12 mouse cellular contexts compared by ENCODE assay signal in the genomic region with DNA sequence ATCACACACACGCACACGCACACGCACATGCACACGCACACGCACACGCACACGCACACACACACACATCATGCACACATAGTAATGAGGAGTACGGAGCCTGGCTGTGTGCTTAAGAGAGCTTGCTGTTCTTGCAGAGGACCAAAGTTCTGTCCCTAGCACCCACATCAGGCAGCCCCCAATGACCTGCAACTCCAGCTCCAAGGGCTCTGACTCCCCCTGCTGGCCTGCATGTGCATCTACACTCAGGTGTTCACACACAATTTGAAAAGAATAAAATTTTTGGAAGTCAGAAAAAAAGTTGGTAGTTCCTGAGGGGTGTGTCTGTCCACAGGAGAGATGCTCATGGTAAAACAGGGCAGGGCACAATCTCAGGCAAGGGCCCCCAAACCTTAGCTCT.
A peak's percentile ranks its signal among the peaks of the same experiment; 100 is the strongest.
DNase-seq lines count a peak whose midpoint lies in the region; ATAC-seq and TF ChIP-seq lines count a peak whose summit lies in the region.
"Had no signal": no experiment of that assay in that cellular context is flagged by ENCODE, and none has a peak within 500 bp of the region (broad histone marks: within the 10 kb centered on the region; RNA-seq: fewer than 3 reads in every experiment).

No protein-coding gene starts in this region.

- no peak overlapping the region for H3K4me2 ChIP-seq in intestine, postnatal 0 days (replicated peaks; ENCODE audit: low read depth)
- no peak overlapping the region for H3K4me2 ChIP-seq in intestine, embryonic 16.5 days (ENCODE audit: low read depth, low read length)
- no peak overlapping the region for H3K4me2 ChIP-seq in lung, postnatal 0 days (replicated peaks; ENCODE audit: low read depth, low read length)
- no peak overlapping the region for H3K4me2 ChIP-seq in embryonic facial prominence, embryonic 13.5 days
- H3K4me2 ChIP-seq: midbrain, embryonic 12.5 days had no signal

- intact Hi-C loops in gastrocnemius, postnatal 36 days (cut with DNase I), result no loop called here

- no peak for DNase-seq in lung, postnatal 0 days (ENCODE audit: low spot score)
- no peak for DNase-seq in lung, postnatal 14 days
- DNase-seq in Patski (ENCODE audit: low read depth, low spot score), result no peak
- no peak for DNase-seq in gastrocnemius, postnatal 36 days
- DNase-seq: cerebellum, adult 8-10 months; gastrocnemius, postnatal 14 days; lung, postnatal 36 days had no signal

- WGBS in intestine, postnatal 0 days, result over 99% methylated on average over 8 of the region's 8 CpGs
- WGBS in intestine, embryonic 16.5 days, result 93% methylated on average over 8 of the region's 8 CpGs
- 100% methylated on average over 8 of the region's 8 CpGs for WGBS in lung, postnatal 0 days
- WGBS in embryonic facial prominence, embryonic 13.5 days, result 98% methylated on average over 8 of the region's 8 CpGs

- no peaks in the 10 kb centered on the region; the same call in 1 of the 2 replicates for H3K4me1 ChIP-seq in intestine, postnatal 0 days (replicated peaks; ENCODE audit: control insufficient read depth, insufficient read depth, low read length)
- peaks cover 7% of the 10 kb centered on the region; the same call in 1 of the 2 replicates for H3K4me1 ChIP-seq in intestine, embryonic 16.5 days (ENCODE audit: control insufficient read depth, insufficient read depth, low read length)
- H3K4me1 ChIP-seq in lung, postnatal 0 days (ENCODE audit: insufficient read depth, low read depth, low read length), result no peaks in the 10 kb centered on the region
- peaks cover 46% of the 10 kb centered on the region for H3K4me1 ChIP-seq in embryonic facial prominence, embryonic 13.5 days
- H3K4me1 ChIP-seq: midbrain, embryonic 12.5 days had no signal

- H3K9ac ChIP-seq in intestine, postnatal 0 days (ENCODE audit: low read depth, low read length), result no peak overlapping the region
- H3K9ac ChIP-seq in intestine, embryonic 16.5 days (ENCODE audit: low read depth, low read length), result no peak overlapping the region
- no peak overlapping the region for H3K9ac ChIP-seq in lung, postnatal 0 days (replicated peaks; ENCODE audit: low read depth)
- no peak overlapping the region for H3K9ac ChIP-seq in embryonic facial prominence, embryonic 13.5 days
- H3K9ac ChIP-seq: midbrain, embryonic 12.5 days had no signal

- H3K27ac ChIP-seq in intestine, postnatal 0 days (ENCODE audit: low read depth, low read length), result no peak overlapping the region
- H3K27ac ChIP-seq in intestine, embryonic 16.5 days (ENCODE audit: low read length), result no peak overlapping the region
- no peak overlapping the region for H3K27ac ChIP-seq in lung, postnatal 0 days (ENCODE audit: low read length)
- H3K27ac ChIP-seq in embryonic facial prominence, embryonic 13.5 days, result peak overlapping the region; percentile 39
- H3K27ac ChIP-seq: midbrain, embryonic 12.5 days had no signal

- no peak for ATAC-seq in intestine, postnatal 0 days
- no peak for ATAC-seq in intestine, embryonic 16.5 days
- ATAC-seq in lung, postnatal 0 days, result no peak
- ATAC-seq in Patski, result no peak
- ATAC-seq in embryonic facial prominence, embryonic 13.5 days (ENCODE audit: insufficient number of reproducible peaks, insufficient read depth, low FRiP score, low TSS enrichment, low read depth), result no peak
- ATAC-seq: inflammation-experienced regulatory T-cells, adult 6 months had no signal

- no peaks in the 10 kb centered on the region for H3K36me3 ChIP-seq in intestine, postnatal 0 days (ENCODE audit: control insufficient read depth, insufficient read depth)
- H3K36me3 ChIP-seq in intestine, embryonic 16.5 days (ENCODE audit: control insufficient read depth, insufficient read depth, low read length), result no peaks in the 10 kb centered on the region
- H3K36me3 ChIP-seq in lung, postnatal 0 days (ENCODE audit: insufficient read depth, low read length), result no peaks in the 10 kb centered on the region
- peaks cover 1% of the 10 kb centered on the region; the same call in 1 of the 2 replicates for H3K36me3 ChIP-seq in embryonic facial prominence, embryonic 13.5 days
- H3K36me3 ChIP-seq: midbrain, embryonic 12.5 days had no signal

- no peak overlapping the region for H3K4me3 ChIP-seq in intestine, postnatal 0 days (ENCODE audit: low read depth, low read length)
- no peak overlapping the region for H3K4me3 ChIP-seq in intestine, embryonic 16.5 days (ENCODE audit: low read length)
- no peak overlapping the region for H3K4me3 ChIP-seq in lung, postnatal 0 days (ENCODE audit: low read depth, low read length)
- no peak overlapping the region for H3K4me3 ChIP-seq in embryonic facial prominence, embryonic 13.5 days
- H3K4me3 ChIP-seq: midbrain, embryonic 12.5 days had no signal

- CTCF ChIA-PET in Patski (lab: Charles Lee), result no interaction called here

- TF ChIP-seq CTCF in intestine, postnatal 0 days (IDR thresholded peaks at IDR 0.05; ENCODE audit: low read depth), result peak; percentile 51
- TF ChIP-seq CTCF in lung, postnatal 0 days (IDR thresholded peaks at IDR 0.05), result peak; percentile 53
- TF ChIP-seq CTCF in Patski (IDR thresholded peaks at IDR 0.05), result peak; percentile 55

- in situ Hi-C loops in Patski (cut with MboI; ENCODE audit: low pct_unique_long_range_greater_than_20kb), result no loop called here

- POLR2A ChIA-PET in Patski (lab: Charles Lee), result no interaction called here

- no peaks in the 10 kb centered on the region for H3K27me3 ChIP-seq in intestine, postnatal 0 days (replicated peaks; ENCODE audit: control insufficient read depth, insufficient read depth, low read length)
- no peaks in the 10 kb centered on the region for H3K27me3 ChIP-seq in intestine, embryonic 16.5 days (replicated peaks; ENCODE audit: control insufficient read depth, insufficient read depth, low read length)
- no peaks in the 10 kb centered on the region for H3K27me3 ChIP-seq in lung, postnatal 0 days (replicated peaks; ENCODE audit: insufficient read depth, low read length)
- no peaks in the 10 kb centered on the region for H3K27me3 ChIP-seq in Patski
- no peaks in the 10 kb centered on the region for H3K27me3 ChIP-seq in embryonic facial prominence, embryonic 13.5 days
- H3K27me3 ChIP-seq: midbrain, embryonic 12.5 days had no signal

- no peaks in the 10 kb centered on the region for H3K9me3 ChIP-seq in intestine, postnatal 0 days (ENCODE audit: control insufficient read depth)
- H3K9me3 ChIP-seq in intestine, embryonic 16.5 days (ENCODE audit: control insufficient read depth, low read length), result 0 out of 2 replicates have a peak, but pooled peaks cover 3% of the 10 kb centered on the region
- no peaks in the 10 kb centered on the region for H3K9me3 ChIP-seq in lung, postnatal 0 days (ENCODE audit: low read length)
- no peaks in the 10 kb centered on the region for H3K9me3 ChIP-seq in embryonic facial prominence, embryonic 13.5 days
- H3K9me3 ChIP-seq: midbrain, embryonic 12.5 days had no signal

- no peak for TF ChIP-seq EP300 in lung, postnatal 0 days (IDR thresholded peaks at IDR 0.05)
